Comparison of ENCODE assay signal across 10 mouse cellular contexts in the genomic region with DNA sequence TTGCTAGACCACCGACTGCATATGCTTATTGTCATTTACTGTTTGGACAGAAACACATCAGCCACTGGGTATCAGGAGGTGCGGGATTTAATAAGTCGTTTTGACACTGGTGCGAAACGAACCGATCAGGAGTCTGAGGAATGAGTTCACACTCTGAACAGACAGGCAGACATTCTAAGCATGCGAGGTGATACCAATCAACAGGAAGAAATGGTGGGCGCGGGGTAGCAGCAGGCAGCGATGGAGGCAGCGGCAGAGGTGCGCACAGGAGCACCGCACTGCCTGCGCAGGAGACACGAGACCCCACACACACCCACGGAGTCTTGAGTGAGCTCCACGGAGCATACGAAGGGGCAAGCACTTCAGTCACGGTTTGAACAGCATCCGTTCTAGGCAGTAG.
DNase-seq lines count a peak whose midpoint lies in the region; ATAC-seq and TF ChIP-seq lines count a peak whose summit lies in the region.
"Had no signal": no experiment of that assay in that cellular context is flagged by ENCODE, and none has a peak within 500 bp of the region (broad histone marks: within the 10 kb centered on the region; RNA-seq: fewer than 3 reads in every experiment).

No protein-coding gene starts in this region.

- no peak for ATAC-seq in midbrain, embryonic 11.5 days (ENCODE audit: low FRiP score)
- ATAC-seq: liver, embryonic 12.5 days had no signal

- no peaks in the 10 kb centered on the region for H3K27me3 ChIP-seq in midbrain, embryonic 11.5 days (ENCODE audit: control insufficient read depth, insufficient read depth, low read length)
- no peaks in the 10 kb centered on the region for H3K27me3 ChIP-seq in midbrain, embryonic 10.5 days (ENCODE audit: low read depth, poor library complexity, severe bottlenecking)
- no peaks in the 10 kb centered on the region for H3K27me3 ChIP-seq in limb, embryonic 10.5 days (ENCODE audit: low read depth, poor library complexity, severe bottlenecking)
- H3K27me3 ChIP-seq: liver, embryonic 12.5 days had no signal

- H3K9me3 ChIP-seq in midbrain, embryonic 11.5 days (ENCODE audit: control insufficient read depth, low read length), result no peaks in the 10 kb centered on the region
- H3K9me3 ChIP-seq in midbrain, embryonic 10.5 days (replicated peaks), result no peaks in the 10 kb centered on the region
- no peaks in the 10 kb centered on the region for H3K9me3 ChIP-seq in limb, embryonic 10.5 days (replicated peaks)
- H3K9me3 ChIP-seq: liver, embryonic 12.5 days had no signal

- H3K4me3 ChIP-seq in gastrocnemius, adult 2 months, result peak overlapping the region; percentile 32
- no peak overlapping the region for H3K4me3 ChIP-seq in midbrain, embryonic 11.5 days (ENCODE audit: low read depth, low read length)
- no peak overlapping the region for H3K4me3 ChIP-seq in midbrain, embryonic 10.5 days
- no peak overlapping the region for H3K4me3 ChIP-seq in limb, embryonic 10.5 days
- H3K4me3 ChIP-seq: liver, embryonic 12.5 days had no signal

- H3K36me3 ChIP-seq in midbrain, embryonic 11.5 days (ENCODE audit: control insufficient read depth, insufficient read depth, low read length), result no peaks in the 10 kb centered on the region
- H3K36me3 ChIP-seq in midbrain, embryonic 10.5 days, result no peaks in the 10 kb centered on the region
- no peaks in the 10 kb centered on the region for H3K36me3 ChIP-seq in limb, embryonic 10.5 days
- H3K36me3 ChIP-seq: liver, embryonic 12.5 days had no signal

- no peak overlapping the region for H3K9ac ChIP-seq in midbrain, embryonic 11.5 days (ENCODE audit: low read length)
- H3K9ac ChIP-seq: liver, embryonic 12.5 days had no signal

- intact Hi-C loops in gastrocnemius, adult 2 months (cut with DNase I), result loop anchor here (5.0 kb wide), 2 partner anchors 96 to 691 kb away; no protein-coding TSS in a partner anchor
- intact Hi-C loops in gastrocnemius, postnatal 36 days (cut with DNase I), result no loop called here

- 87% methylated on average over 20 of the region's 20 CpGs for WGBS in midbrain, embryonic 11.5 days
- 88% methylated on average over 20 of the region's 20 CpGs for WGBS in midbrain, embryonic 10.5 days
- WGBS in limb, embryonic 10.5 days, result 84% methylated on average over 20 of the region's 20 CpGs

- no peak for TF ChIP-seq CTCF in gastrocnemius, adult 2 months (IDR thresholded peaks at IDR 0.05)

- DNase-seq in gastrocnemius, adult 2 months, result no peak
- DNase-seq in gastrocnemius, postnatal 36 days, result no peak
- peak; percentile 69 for DNase-seq in midbrain, embryonic 11.5 days (ENCODE audit: low spot score, missing footprints)
- DNase-seq in midbrain, embryonic 10.5 days (ENCODE audit: low spot score), result no peak
- DNase-seq in limb, embryonic 10.5 days (ENCODE audit: low spot score), result no peak
- DNase-seq in cerebellum, postnatal 14 days, result no peak
- no peak for DNase-seq in adipocyte (ENCODE audit: low spot score)
- no peak for DNase-seq in urinary bladder, postnatal 4 days (ENCODE audit: low spot score in 2 of 2)
- DNase-seq: gastrocnemius, postnatal 10 days had no signal

- no peaks in the 10 kb centered on the region for H3K4me1 ChIP-seq in midbrain, embryonic 11.5 days (ENCODE audit: control insufficient read depth, insufficient read depth, low read length)
- H3K4me1 ChIP-seq in midbrain, embryonic 10.5 days, result no peaks in the 10 kb centered on the region
- peaks cover 21% of the 10 kb centered on the region for H3K4me1 ChIP-seq in limb, embryonic 10.5 days
- H3K4me1 ChIP-seq: liver, embryonic 12.5 days had no signal

- no peak overlapping the region for H3K4me2 ChIP-seq in midbrain, embryonic 11.5 days
- H3K4me2 ChIP-seq: liver, embryonic 12.5 days had no signal

- peak overlapping the region; percentile 69 for H3K27ac ChIP-seq in gastrocnemius, adult 2 months
- H3K27ac ChIP-seq in midbrain, embryonic 11.5 days (ENCODE audit: low read depth, low read length), result no peak overlapping the region
- no peak overlapping the region; the same call in 1 of the 2 replicates for H3K27ac ChIP-seq in midbrain, embryonic 10.5 days (replicated peaks)
- H3K27ac ChIP-seq in limb, embryonic 10.5 days, result 0 out of 2 replicates have a peak overlapping the region, but pooled peaks have one; percentile 14
- H3K27ac ChIP-seq: liver, embryonic 12.5 days had no signal

Comparison
In these comparisons a context has a peak if more than half of its experiments do, and no peak if none do; other contexts are left out.
1. H3K27ac ChIP-seq: peak in gastrocnemius, adult 2 months (single experiment) and limb, embryonic 10.5 days (single experiment); none in midbrain, embryonic 11.5 days (single experiment) and midbrain, embryonic 10.5 days (single experiment).